Mouse (Mus musculus) heart, adult 9 months (tissue): ENCODE measurements at regions not wholly inside any gene's neighbourhood (a gene's known extent, or its start where the extent isn't known, plus 50 kb on each side); places are given as distances from the start of the nearest gene placed in this dataset.
"Not testable (repeated sequence)": the region's sequence is repeated elsewhere in the genome, so short reads cannot be mapped to it uniquely, and the experiment has no call there.

Source experiments
- DNase-seq, 2 experiments: peaks; one replicate each; pipeline ENCODE4 v3.0.0; 2022; ENCODE audit warnings: low spot score in 2 of 2

DNA sequence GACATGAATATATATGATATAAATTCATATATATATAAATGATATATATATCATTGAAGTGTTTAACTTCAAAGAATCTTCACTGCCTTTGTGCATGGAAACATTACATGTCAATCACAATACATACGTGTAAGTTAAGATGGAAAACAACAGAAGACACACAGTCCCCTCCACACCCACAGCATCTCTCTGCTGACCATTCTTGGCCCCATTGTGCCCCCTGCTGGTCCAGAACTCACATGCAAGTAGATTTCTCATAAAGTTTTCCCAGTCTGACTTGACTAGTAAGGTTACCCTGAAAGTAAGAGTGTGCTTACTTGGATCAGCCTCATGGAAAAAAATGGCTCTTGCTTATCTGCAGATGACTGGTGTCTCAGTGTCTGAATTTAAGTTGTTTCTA lies 926.3 kb upstream of the Zfp386 start:
- no peak for DNase-seq

DNA sequence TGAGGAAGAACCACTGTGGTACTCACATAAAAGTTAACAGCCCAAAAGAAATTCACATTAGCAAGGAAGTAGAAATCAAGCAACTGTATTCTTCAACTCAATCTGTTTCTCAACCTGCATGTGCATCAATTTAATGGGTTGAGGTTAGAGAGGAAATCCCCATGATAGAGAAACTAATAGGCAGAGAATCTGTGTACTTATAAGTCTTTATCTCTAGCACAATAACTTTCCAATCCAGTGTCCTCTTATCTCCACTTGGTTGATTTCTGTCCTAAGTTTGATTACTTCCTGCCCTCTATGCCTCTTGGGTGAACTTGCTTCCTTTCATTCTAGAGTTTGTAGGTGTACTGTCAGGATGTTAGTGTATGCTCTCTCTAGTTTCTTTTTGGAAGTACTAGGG lies 925.6 kb upstream of the Zfp386 start:
- no peak for DNase-seq

DNA sequence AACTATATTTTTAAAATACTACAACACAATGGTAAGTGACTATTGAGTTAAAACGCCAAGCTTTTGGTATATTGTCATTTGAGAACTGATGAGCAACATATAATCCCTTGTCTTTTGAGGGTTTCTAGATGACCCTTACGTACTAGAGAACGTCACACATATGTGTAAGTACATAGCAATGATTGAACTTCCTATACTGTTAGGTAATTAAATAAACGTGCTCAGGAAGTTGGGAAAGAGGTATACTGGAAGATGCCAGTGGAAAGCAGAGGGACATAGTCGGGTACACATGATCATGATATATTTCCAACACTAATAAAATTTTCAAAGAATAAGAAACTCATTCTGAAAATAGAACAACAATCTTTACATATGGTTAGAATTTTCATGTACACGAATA lies 914.6 kb upstream of the Zfp386 start:
- not testable (repeated sequence) for DNase-seq

DNA sequence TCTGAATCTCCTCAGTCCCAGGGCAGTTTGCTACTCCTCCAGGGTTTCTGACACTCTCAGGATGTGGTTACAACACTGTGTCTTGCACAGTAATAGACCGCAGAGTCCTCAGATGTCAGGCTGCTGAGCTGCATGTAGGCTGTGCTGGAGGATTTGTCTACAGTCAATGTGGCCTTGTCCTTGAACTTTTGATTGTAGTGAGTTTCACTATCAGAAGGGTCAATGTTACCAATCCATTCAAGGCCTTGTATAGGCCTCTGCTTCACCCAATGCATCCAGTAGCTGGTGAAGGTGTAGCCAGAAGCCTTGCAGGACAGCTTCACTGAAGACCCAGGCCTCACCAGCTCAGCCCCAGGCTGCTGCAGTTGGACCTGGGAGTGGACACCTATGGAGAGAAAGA lies 902.1 kb upstream of the Zfp386 start:
- DNase-seq = not testable (repeated sequence)

DNA sequence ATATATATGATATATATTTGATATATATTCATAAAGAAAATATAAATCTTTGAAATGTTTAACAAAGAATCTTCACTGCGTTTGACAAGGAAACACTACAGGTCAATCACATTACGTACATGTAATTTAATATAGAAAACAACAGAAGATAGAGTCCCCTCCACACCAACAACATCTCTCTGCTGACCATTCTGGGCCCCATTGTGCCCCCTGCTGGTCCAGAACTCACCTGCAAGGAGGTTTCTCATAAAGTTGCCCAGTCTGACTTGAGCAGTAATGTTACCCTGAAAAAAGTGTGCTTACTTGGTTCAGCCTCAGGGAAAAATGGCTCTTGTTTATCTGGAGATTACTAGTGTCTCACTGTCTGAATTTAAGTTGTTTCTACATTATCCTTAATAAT lies 901.1 kb upstream of the Zfp386 start:
- not testable (repeated sequence) for DNase-seq

DNA sequence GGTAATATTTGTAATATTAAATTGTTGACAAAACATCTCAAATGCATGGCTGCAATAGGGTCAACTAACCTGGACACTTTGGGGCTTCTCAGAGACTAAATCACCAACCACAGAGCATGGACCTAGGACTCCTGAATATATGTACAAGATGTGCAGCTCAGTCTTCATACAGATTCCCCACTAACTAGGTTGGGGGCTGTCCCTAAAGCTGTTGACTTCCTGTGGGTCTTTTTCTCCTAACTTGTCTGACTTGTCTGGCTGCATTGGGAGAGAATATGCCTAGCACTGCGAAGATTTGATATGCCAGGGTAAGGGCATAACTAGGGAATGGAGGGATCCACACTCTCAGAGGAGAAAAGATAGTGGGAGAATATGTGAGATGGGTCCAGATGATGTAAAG lies 895.6 kb upstream of the Zfp386 start:
- not testable (repeated sequence) for DNase-seq

DNA sequence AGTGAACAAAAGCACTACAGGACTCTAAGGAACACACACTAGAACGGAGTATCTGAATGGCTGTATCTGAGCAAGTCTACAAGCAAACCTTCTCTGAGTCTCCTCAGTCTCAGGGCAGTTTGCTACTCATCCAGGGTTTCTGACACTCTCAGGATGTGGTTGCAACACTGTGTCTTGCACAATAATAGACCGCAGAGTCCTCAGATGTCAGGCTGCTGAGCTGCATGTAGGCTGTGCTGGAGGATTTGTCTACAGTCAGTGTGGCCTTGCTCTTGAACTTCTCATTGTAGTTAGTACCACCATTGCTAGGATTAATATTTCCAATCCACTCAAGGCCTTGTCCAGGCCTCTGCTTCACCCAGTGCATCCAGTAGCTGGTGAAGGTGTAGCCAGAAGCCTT lies 889.3 kb upstream of the Zfp386 start:
- peak; percentile 0 to 1 for DNase-seq

DNA sequence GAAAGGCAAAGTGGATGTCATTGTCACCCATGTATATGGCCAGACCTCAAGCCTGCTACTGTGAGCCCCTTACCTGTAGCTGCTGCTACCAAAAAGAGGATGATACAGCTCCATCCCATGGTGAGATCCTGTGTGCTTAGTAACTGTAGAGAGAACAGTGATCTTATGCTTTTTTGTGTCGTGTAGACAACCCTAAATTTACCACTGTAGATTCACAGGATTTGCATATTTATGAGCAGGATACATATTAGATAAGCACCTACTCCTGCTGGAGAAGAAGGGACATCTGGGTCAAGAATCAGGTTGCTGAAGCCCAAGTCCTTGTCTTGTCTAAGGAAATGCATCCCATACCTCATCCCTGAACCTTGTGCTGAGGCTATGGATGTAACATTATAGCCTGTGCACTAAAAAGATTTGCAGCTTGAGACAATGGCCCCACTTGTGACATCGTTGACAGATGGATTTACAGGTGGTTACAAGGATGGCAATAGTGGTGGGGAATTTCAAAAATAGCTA lies 888.7 kb upstream of the Zfp386 start:
- not testable (repeated sequence) for DNase-seq

DNA sequence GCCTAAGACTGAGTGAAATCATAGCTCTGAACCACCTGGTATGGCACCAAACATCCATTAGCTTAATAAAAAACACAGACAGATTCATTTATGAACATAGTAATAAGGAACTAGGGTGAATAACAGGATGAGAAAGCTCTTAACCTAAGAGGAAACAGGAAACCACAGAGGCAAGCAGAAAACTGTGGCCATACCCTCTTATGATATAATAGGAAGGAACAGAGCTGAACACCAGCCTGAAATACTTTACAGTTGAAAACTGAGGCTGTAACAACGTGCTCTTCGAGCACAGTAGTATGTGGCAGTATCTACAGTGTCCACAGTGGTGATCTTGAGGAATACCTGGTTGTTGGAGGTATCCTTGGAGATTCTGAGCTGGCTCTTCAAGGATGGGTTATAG lies 882.0 kb upstream of the Zfp386 start:
- peak in 1 of 2 experiments; percentile 19 for DNase-seq

DNA sequence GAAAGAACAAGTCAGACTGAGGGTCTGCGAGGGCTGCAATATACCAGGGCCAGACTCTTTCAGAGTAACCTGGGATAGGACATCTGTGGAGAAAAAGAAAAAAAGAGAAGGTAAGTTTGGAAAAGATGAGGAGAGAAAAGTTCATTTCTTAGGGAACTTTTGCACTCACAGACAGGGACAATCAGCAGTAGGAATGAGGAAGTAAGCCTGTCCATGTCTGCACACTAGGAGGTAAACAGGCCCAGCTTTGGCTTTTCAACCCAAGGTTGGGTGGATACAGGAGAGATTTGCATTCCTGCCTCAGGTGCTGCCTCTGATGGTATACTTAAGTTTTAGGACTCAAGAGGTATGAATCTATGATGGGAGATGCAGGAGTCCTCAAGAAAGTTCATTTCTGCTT lies 881.5 kb upstream of the Zfp386 start:
- DNase-seq = not testable (repeated sequence)

DNA sequence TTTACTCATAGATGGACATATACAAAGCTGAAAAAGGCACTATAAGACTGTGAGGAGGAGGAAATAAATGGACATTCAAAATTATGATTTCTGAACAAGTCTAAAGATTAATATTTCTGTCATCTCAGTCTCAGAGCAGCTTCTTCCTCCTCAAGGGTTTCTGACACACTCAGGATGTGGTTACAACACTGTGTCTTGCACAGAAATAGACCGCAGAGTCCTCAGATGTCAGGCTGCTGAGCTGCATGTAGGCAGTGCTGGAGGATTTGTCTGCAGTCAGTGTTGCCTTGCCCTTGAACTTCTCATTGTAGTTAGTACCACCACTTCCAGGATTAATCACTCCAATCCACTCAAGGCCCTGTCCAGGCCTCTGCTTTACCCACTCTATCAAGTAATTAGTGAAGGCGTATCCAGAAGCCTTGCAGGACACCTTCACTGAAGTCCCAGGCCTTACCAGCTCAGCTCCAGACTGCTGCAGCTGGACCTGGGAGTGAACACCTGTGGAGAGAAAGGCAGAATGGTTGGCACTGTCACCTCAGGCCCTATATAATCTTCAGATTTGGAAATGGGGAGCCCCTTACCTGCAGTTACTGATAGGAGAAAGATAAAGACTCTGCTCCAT lies 853.9 kb upstream of the Zfp386 start:
- peak in 1 of 2 experiments; percentile 0 for DNase-seq

DNA sequence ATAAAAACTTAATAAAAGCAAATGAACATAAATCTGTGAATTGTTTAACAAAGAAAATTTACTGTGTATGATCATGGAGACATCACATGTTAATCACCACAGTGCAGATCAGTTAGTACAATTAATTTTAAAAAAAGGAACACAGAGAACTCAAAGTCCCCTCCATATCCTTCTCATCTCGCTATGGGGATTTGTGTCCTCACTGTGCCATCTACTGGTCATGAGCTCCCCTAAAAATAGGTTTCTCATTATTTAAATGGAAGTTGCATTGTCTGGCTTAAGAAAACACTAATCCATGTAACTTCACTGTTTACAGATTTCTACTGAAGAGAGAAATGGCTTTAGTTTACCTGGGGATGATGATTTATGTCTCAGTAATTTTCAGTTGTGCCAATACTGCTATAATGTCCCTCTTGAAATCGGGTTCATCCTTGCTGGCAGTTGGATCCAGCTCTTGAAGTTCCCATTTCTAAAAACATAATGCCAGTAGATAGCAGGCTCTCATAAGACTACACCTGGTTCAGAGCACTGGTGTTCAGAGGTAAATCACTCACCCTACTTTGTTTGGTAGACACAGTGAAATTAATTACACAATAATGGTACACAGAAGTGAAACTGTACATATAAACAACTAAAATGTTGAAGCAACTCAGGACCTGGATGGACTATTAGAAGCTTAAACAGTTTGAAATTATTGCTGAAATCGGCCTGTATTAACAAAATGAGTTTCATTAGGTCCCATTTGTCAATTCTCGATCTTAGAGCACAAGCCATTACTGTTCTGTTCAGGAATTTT lies 850.0 kb upstream of the Zfp386 start:
- DNase-seq = no peak

DNA sequence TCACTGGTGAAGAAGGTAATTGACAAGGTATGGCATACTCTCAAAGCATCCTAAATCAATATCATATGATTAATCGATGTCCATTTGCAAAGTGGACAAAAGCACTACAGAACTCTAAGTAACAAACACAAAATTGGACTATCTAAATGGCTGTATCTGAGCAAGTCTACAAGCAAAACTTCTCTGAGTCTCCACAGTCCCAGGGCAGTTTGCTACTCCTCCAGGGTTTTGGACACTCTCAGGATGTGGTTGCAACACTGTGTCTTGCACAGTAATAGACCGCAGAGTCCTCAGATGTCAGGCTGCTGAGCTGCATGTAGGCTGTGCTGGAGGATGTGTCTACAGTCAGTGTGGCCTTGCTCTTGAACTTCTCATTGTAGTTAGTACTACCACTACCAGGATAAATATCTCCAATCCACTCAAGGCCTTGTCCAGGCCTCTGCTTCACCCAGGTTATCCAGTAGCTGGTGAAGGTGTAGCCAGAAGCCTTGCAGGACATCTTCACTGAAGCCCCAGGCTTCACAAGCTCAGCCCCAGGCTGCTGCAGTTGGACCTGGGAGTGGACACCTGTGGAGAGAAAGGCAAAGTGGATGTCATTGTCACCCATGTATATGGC lies 839.6 kb upstream of the Zfp386 start:
- DNase-seq = not testable (repeated sequence)

DNA sequence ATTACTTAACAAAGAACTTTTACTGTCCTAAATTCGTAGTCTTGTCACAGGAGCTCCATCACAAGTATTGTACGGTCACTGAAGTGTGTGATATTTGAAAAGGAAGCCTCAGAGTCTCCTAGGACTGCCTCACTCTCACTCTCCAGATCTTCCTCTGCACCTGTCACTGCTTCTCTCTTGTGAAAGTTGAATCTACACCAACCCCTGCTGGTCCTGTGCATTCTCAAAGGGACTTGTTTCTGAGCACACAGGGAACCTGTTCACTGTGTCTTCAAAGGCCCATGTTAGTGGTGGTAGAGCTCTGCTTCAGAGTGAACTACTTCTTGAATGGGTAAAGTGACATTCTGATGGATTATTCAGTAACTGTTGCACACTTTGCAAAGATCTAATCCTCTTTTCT lies 824.9 kb upstream of the Zfp386 start:
- DNase-seq = no peak

DNA sequence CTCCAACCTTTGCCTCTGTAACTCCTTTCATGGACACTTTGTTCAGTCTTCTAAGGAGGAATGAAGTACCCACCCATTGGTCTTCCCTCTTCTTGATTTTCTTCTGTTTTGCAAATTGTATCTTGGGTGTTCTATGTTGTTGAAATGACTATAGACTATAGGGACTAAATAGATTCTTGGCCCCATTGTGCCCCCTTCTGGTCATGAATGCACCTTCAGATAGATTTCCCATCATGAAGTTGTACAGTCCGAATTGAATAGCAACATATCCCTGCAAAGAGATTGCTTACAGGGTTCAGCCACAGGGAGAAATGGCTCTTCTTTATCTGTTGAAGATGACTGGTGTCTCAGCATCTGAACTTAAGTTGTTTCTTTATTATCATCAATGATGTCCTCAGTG lies 817.6 kb upstream of the Zfp386 start:
- DNase-seq = no peak

DNA sequence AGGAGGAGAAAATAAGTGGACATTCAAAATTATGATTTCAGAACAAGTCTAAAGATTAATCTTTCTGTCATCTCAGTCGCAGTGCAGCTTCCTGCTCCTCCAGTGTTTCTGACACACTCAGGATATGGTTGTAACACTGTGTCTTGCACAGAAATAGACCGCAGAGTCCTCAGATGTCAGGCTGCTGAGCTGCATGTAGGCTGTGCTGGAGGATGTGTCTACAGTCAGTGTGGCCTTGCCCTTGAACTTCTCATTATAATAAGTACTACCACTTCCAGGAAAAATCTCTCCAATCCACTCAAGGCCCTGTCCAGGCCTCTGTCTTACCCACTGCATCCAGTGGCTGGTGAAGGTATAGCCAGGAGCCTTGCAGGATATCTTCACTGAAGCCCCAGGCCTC lies 804.9 kb upstream of the Zfp386 start:
- DNase-seq = not testable (repeated sequence)

DNA sequence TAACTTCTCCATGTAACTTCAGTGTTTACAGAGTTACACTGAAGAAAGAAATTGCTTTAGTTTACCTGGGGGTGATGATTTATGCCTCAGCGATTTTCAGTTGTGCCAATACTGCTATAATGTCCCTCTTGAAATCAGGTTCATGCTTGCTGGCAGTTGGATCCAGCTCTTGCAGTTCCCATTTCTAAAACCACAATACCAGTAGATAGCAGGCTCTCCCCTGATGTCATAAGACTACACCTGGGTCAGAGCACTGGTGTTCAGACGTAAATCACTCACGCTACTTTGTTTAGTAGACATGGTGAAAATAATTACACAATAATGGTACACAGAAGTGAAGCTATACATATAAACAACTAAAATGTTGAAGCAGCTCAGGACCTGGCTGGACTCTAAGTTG lies 800.2 kb upstream of the Zfp386 start:
- not testable (repeated sequence) for DNase-seq

DNA sequence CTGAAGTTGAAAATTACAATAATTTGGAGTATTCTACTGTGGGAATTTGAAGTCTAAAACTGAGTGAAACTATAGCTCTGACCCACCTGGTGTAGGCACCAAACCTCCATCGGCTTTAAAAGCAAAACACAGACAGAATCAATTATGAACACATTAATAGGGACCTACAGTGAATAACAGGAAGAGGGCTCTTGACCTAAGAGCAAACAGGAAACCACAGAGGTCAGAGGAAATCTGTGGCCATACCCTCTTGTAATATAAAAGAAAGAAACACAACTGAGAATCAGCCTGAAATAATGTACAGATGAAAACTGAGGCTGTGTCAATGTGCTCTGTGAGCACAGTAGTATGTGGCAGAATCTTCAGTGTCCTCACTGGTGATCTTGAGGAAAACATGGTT lies 789.7 kb upstream of the Zfp386 start:
- no peak for DNase-seq

DNA sequence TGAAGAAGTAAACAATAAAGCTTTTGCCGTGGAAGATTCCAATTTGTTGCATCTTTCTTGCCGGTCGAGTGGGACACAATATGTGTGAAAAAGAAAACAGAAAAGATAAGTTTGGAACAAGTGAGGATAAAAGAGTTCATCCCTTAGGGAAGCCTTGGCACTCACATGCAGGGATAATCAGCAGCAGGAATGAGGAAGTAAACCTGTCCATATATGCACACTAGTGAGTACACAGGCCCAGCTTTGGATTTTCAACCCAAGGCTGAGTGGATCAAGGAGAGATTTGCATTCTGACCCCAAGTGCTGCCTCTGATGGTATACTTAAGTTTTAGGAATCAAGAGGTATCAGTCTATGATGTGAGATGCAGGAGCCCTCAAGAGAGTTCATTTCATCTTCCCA lies 788.8 kb upstream of the Zfp386 start:
- no peak for DNase-seq

DNA sequence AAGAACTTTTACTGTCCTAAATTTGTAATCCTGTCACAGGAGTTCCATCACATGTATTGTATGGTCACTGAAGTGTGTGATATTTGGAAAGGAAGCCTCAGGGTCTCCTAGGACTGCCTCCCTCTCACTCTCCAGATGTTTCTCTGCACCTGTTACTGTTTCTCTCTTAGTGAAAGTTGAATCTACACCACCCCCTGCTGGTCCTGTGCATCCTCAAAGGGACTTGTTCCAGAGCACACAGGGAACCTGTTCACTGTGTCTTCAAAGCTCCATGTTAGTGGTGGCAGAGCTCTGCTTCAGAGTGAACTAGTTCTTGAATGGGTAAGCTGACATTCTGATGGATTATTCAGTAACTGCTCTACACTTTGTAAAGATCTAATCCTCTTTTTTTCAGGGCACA lies 785.1 kb upstream of the Zfp386 start:
- DNase-seq = not testable (repeated sequence)

DNA sequence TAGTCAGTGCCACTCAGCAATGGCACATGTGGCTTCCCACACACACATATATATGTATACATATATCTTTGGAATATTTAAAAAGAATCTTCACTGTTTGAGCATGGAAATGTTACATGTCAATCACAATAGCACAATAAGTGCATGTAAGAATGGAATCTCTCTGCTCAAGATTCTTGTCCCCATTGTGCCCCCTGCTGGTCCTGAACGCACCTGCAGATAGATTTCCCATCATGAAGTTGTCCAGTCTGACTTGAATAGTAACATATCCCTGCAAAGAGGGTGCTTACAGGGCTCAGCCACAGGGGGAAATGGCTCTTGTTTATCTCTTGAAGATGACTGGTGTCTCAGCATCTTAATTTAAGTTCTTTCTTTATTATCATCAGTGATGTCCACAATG lies 770.8 kb upstream of the Zfp386 start:
- not testable (repeated sequence) for DNase-seq

DNA sequence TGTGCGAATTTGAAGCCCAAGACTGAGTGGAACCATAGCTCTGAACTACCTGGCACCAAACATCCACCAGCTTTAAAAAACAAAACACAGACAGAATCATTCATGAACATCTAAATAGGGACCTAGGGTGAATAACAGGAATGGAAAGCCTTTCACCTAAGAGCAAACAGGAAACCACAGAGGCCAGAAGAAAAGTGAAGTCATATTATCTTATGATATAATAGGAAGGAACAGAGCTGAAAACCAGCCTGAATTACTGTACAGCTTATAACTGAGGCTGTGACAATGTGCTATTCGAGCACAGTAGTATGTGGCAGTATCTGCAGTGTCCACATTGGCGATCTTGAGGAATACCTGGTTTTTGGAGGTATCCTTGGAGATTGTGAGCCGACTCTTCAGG lies 753.8 kb upstream of the Zfp386 start:
- DNase-seq = not testable (repeated sequence)

DNA sequence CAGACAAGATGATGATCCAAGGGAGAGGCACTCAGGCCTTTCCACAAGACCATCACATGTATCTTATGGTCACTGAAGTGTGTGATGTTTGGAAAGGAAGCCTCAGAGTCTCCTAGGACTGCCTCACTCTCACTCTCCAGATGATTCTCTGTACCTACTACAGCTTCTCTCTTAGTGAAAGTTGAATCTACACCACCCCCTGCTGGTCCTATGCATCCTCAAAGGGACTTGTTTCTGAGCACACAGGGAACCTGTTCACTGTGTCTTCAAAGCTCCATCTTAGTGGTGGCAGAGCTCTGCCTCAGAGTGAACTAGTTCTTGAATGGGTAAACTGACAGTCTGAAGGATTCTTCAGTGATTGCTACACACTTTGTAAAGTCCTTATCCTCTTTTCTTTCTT lies 749.5 kb upstream of the Zfp386 start:
- not testable (repeated sequence) for DNase-seq
